Mouse (Mus musculus) ES-E14 (cell line): ENCODE measurements around the gene Ptpn13.

Experiments used
- CHD2 ChIP-seq: IDR thresholded peaks from 2 replicates; pipeline ENCODE4 v1.6.1; 2014; ENCODE audit warnings: mild to moderate bottlenecking, low read depth, low read length, inconsistent platforms
- HCFC1 ChIP-seq: IDR thresholded peaks from 2 replicates; pipeline ENCODE4 v1.6.1; 2012; ENCODE audit warnings: low read length, inconsistent platforms, borderline replicate concordance; ENCODE audit not compliant: insufficient read depth
- ZNF384 ChIP-seq: IDR thresholded peaks from 2 replicates; pipeline ENCODE4 v1.6.1; 2012; ENCODE audit warnings: low read depth, low read length, inconsistent platforms

DNA sequence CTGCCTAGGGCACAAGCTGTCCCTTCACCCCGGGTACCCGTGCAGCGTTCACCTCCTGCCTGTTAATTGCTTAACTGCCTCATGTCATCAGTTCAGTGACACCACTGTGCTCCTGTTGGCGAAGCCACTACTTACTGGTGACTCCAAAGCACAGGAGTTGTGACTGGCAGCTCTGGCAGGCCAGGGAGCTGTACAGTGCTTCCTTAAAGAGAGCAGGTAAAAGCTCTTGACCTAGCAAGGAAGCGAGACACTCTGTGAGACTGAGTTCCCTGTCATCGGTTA, 102.4 kb downstream of the Ptpn13 start:
- no peak for TF ChIP-seq ZNF384
- TF ChIP-seq HCFC1, result no peak
- no peak for TF ChIP-seq CHD2
